Mouse (Mus musculus): ENCODE data around the gene Cdh20. TPM values are rescaled to one million over a fixed set of nuclear protein-coding genes. Genes with fewer than 3 reads are reported as not detected.
"Not testable (repeated sequence)": the region's sequence is repeated elsewhere in the genome, so short reads cannot be mapped to it uniquely, and the experiment has no call there.

Cdh20 gene
- total RNA-seq, 2 experiments from 2014 or later, result 2.4 to 2.9 TPM

DNA sequence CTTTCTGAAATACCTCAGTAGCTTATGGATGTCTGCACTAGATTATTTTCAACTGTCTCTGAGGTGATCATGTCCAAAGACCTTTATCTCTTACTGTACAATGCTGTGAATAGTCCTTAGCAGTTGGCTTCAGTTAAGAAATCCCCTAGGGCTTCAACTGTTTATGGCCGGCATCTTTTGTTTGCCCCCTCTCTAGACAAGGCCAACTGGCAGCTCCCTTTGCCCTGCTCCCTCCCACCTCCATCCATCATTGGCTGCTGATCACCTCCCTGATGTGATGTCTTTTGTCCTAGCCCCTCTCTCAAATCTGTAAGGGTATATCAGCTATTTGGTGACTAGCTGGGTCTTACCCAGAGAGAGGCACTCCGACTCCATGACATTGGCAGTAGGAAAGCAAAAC, 148.2 kb downstream of the Cdh20 start:
- no peak for DNase-seq

DNA sequence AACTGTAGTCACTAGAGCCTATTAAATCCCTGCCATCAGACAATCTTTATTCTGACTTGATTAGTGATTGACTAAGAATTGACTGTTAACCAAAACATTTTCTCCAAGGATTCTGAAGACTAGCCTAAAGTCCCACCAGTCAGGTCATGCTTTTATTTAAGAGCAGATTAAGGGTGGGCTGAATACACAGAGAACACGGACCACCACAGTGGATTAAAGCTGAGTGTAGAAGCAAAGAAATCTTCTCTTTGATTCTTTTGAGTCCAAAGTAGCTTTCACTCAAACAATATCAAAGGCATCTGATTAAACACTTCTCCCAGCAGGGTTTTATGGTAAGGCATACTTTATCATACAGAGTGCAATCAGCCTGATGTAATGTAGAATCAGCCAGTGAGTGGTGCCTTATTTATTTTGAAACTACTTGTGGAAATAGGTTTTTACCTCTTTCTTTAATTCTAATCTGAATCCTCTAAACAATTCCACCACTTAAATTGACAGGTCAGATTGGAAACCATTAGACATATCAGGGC, 149.0 kb downstream of the Cdh20 start:
- no peak for DNase-seq

DNA sequence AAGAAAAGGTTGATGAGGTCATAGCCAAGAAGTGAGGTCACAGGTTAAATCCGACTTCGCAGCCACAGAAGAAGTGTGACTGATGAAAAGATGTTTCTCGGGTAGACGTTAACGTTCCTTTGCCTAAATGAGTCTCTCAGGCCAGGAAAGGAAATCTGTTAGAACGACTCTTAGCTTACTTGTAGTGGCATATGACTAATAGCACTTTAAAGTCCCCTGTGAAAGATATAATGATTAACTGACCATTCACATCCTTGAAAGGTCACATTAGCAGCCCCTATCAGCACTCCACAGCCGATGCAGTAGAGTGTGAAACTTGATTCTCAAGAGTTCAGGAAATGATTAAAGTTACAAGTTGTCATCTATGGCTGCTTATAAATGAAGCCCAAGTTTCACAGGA, 164.7 kb downstream of the Cdh20 start:
- DNase-seq, result no peak

DNA sequence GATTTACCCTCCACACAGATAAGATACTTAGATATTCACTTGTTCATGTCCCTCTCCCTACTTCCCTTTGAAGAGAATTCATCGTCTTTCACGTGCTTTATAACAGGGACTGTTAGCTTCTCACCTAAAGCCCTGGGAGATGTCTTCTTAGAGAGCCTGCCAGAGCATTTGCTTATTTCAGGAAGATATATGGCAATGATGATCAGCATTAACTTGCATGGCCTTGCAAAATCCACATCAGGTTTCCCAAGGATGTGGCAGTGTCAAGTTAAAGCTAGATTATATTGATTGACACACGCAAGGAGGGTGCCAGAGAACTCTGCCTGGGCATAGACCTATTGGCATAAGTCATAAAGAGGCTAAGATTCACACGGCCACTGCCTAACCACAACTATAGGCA, 168.6 kb downstream of the Cdh20 start:
- no peak for DNase-seq

DNA sequence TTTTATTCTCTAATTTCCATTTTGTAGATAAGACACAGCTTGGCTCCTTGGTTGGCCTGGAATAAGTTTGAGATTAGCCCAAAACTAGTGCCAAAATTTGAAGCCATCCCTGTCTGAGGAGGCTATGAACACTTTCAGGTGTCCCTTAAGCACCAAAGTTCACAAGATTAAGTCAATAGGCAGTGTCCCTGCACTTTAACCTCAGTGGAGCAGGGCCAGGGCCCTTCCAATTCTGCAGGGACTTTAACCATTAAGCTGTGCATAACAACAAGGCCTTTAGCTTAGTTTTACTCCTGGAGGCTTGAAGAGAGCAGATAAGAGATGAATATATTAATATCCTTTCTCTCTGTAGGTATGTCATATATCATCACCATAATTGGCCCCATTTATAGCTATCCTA, 170.8 kb downstream of the Cdh20 start:
- no peak for DNase-seq

DNA sequence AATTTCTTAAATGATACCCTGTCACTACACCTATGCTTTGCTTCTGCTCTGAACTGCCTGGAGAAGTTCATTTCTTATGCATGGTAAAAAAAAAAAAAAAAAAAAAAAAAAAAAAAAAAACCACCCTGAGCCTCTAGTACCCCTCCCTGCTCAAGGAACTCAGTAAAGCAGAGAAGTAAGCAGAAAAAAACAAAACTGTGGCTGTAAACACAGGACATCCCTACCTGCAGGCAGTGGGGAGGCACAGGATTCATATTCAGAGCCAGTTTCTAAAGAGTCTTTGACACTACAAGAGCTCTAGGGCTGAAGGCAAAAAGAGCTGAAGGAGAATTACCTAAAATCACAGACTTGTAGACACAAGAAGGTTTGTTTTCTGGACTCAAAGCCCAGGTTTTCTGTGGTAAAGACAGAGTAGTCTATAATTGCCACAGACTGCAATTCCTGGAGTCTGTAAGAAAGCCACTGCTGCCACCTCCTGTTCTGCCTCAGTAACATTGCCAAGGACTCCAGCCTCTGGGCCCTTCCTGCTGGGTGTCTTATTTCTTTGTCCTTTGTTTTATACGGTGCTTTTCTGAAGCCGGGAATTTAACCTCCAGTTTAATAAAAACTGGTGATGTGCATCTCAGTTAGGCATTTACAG, 176.3 kb downstream of the Cdh20 start:
- DNase-seq, result peak; percentile 68

DNA sequence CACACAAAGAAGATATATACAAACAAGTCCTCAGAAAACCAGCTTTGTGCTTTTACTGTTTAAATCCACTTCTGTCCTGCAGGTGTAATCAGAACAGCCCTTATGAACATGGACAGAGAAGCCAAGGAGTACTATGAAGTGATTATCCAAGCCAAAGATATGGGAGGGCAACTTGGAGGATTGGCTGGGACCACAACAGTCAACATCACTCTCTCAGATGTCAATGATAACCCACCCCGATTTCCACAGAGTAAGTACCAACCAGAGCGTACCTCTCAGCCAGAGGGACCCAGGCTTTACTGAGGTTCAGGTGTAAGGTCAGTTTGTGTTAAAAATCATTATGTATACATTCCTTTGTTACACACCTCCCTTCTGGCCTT, 176.8 kb downstream of the Cdh20 start:
- DNase-seq, result no peak

DNA sequence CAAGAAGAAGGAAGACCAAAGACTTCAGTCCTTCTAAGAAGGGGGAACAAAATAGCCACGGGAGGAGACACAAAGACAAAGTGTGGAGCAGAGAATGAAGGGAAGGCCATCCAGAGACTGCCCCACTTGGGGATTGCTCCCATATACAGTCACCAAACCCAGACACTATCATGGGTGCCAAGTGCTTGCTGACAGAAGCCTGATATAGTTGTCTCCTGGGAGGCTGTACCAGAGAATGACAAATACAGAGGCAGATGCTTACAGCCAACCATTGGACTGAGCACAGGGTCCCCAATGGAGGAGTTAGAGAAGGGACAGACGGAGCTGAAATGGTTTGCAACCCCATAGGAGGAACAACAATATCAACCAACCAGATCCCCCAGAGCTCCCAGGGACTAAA, 181.3 kb downstream of the Cdh20 start:
- not testable (repeated sequence) for DNase-seq

DNA sequence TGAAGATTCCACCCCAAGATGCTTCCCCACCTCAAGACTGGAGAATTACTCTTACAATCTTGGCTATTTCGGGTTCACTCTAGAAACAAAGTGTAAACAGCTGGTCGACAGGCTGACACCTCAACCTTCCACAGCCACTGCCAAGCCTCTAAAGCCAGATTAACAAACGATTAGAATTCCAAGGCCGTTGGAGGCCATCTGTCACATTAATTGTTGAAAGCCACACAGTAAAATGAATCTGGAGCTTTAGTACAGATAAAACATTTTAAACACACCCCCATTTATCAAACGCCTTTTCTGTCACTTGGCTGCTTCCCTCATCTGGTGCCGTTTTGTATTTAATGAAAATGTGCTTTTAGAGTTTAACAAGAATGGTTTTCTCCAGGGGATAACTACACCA, 188.7 kb downstream of the Cdh20 start:
- no peak for DNase-seq

DNA sequence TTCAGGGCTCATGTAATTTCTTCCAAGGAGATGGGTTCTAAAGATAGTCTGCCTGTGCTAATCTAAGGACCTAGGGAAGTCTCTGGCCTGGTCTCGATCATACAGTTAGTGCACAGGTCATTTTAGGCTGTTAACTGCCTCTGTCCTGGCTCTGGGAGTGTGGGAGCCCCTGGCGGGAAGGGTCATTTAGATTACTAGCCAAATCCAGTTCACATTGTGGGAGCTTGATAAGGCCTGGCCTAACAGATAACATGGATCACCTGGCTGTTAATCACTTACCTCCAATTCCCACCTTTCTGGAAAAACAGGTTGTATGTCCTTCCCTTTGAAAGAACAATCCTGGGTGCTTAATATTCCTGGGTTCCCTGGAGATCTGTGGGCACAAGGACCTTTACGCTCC, 193.3 kb downstream of the Cdh20 start:
- DNase-seq, result no peak

DNA sequence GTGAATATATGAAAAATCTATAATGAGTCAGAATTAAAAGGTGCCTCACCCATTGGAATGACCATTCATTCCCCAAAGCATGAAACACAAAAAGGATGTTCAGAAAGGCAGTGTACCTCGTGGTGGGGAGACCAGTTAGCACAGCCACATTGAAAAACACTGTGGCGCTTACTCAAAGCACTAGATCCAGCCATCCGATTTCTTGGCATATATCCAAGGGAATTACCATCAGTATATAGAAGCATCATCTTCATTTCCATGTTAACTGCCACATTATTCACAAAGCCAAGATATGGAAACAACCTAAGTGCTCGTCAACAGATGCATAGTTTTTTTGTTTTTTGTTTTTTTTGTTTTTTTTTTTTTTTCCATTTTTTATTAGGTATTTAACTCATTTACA, 193.9 kb downstream of the Cdh20 start:
- DNase-seq, result no peak

DNA sequence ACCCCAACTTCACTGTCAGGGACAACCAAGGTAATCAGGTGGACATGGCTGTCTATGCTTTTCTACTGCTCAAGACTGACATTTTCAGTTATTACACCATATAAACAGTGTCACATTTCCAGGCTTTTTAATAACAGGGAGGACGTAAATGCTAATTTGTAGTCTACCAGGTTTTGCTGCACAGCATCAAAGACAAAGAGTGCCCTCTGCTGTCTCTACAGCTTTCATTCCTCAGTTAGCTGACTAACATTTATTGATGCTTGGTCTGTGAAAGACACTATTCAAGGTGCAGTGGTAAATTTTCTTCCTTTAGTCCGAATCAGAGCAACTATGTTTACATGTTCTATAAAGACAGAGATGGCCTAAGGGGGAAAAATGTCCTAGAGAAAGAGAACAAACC, 210.7 kb downstream of the Cdh20 start:
- no peak for DNase-seq

DNA sequence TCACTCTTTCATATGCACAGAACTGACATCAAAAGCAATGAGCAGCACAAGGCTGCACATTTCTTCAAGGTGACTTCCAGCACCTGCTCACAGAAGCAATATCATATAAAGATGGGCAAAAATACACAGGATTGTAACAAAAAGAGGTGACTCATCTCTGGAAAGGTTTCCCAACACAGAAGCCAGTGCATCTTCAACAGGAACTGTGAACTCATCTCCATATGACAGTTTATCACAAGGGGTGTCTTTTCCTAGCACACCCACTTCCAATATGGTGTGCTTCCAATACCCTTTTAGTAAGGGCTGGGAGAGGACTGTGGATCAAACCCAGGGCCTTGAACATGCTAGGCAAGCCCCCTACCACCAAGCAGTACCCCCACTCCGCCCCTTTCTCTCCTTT, 211.9 kb downstream of the Cdh20 start:
- DNase-seq, result no peak

DNA sequence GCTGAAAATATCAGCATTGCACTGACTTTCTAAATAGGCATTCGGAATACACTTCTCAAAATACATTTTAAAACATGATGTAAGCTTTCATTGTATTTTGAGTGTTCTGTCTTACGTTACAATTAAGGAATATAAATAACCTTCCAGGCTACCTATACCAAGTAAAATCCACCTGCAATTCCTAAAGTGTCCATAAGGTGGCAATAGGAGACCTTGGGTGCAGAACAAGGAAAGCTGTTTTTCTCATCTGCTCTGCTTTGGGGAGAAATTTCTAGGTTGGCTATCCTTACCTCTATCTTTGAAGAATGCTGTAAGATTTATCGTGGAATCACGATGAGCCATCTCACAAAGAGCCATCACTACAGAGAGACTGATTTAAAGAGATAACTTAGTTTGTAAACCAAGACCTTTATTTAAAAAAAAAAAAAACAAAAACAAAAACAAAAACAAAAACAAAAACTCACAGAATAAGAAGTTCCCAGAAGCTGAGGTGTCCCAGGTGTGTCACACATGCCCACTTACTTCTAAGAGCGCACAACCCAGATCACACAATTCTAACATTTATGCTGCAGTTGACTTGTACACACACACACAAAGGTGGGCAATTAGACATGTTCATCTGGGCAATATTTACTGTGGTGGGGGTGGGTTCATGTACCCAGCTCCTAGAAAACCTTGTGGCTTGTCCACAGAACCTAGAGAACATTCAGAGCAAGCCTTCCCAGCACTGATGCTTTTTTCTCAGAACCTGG, 218.1 kb downstream of the Cdh20 start:
- peak; percentile 22 for DNase-seq

DNA sequence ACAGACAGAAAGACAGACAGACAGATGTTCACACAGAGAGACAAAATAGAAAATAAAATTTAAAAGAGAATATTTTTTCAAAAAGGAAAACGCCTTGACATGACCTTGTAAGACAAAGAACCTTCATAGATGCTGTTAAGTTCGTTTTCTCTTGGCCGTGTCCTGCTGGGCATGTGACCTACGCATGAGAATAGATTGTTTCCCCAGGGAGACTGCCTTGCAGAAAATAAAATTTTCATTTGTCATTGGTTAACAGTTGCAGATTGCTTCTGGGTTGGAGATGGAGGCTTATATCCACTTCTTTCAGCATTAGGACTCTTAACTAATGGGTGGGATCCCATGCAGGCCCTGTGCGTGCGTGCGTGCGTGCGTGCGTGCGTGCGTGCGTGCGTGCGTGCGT, 219.2 kb downstream of the Cdh20 start:
- no peak for DNase-seq

DNA sequence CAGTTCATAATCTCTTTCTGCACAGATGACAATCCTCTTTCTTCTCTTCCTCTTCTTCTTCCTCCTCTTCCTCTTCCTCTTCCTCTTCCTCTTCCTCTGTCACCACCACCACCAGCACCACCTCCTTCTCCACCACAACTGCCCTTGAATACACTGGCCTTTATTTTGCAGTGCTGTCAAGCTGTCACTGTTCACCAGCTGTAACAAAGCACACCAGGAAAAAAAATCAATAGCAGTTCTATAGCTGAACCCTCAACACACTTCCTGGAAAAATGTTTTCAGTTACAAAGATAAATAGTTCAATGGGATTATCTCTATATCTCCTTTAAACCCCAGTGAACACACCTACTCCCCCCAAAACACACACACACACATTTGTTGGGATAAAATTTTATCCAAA, 224.1 kb downstream of the Cdh20 start:
- DNase-seq, result no peak

DNA sequence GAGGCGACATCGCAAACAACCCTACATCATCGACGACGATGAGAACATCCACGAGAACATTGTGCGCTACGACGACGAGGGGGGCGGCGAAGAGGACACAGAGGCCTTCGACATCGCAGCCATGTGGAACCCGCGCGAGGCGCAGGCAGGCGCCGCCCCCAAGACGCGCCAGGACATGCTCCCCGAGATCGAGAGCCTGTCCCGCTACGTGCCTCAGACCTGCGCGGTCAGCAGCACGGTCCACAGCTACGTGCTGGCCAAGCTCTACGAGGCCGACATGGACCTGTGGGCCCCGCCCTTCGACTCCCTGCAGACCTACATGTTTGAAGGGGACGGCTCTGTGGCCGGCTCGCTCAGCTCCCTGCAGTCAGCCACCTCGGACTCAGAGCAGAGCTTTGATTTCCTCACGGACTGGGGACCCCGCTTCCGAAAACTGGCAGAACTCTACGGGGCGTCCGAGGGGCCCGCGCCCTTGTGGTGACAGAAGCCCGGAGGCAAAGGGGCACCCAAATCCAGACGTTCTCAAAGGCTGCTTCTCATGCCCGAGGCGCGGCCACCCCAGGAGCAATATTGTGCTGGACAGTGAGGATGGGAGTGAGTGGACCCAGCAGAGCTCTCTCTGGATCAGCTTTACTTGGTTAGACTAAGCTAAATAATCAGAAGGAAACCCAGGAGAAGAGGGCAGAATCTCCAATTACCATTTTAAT, 225.7 kb downstream of the Cdh20 start:
- peak; percentile 15 for DNase-seq

DNA sequence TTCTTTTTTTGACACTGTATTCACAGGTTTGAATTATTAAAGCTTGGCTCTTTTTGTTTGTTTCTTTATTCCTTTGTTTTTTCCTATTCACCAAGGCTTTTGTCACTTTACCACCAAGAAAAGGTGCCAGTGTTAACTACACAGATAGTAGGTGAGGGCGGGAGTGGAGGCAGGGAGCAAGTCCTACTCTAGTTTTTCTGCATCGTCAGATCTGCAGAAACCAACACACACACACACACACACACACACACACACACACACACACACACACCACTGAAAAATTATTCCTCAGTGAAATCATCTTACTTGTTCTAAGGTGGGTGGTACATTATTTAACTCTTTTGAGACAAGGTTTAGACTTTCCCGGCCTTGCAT, 226.3 kb downstream of the Cdh20 start:
- DNase-seq, result no peak

DNA sequence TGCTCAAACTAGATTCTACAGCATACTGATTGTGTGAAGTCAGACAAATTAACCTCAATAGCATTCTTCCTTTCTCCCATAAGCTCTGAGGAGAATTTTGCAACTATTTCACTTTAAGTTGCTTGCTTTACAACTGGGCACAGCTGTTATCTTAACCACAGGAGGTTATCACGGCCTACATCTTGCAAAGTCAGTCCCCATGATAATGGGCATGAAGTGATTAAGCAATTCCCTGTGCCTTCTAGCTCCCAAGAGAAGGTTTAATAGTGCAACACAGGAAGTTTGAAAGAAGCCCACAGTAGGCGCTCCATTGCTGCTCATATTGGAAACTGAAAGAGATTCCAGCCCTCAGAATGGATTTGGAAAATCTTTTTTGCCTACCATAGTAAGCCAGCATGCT, 229.5 kb downstream of the Cdh20 start:
- DNase-seq, result no peak

DNA sequence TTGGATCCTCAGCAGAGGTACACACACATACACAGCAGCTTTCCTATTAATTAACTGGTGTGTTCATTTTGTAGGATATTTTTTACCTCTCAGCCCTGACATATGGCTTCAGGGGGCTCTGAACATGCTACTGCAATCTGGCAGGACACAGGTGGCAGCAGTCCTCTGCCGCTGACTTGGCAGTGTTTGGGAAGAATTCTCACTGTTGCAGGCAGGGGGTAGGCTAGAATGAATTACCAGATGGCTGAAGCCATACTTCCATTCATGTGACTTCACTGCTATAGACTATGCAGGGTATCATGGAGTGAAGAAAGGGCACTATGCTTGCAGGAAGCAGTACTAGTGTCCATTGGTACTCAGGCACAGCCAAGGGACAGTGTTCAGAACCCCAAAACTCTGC, 233.8 kb downstream of the Cdh20 start:
- no peak for DNase-seq

DNA sequence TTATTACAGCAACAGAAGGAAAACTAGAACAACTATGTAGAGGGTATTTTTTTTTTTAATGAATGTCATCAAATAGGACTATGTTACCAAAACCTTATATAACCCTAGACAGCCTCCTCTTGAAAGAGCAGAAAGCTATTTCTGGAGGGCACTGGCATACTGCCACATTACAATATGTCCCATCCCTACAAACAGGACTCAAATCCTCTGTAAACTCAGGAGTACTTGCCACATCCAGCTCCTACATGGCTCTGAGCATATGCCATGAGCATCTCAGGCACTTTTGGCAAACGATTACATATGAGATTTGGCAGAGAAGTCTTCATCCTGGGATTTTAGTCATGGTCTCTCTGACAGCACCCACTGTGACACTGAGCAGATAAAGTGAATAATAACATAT, 235.5 kb downstream of the Cdh20 start:
- DNase-seq, result no peak

DNA sequence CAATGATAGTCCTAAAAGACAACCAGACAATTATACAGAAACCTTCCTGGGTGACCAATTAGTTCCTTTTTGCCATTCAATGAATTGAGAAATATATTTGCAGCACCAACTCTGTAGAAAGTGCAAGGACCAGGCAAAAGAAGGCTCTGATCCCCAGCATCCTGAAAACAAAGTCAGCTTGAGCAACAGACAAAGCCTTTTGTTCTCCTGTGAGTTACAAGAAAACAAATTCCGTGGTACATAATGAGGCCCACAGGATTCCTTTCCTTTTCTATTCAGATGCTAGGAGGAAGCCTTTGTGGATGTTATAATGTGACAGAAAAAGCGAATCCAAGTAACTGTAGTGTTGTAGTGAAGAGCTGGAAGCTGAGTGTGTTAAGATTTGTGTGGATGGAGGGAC, 244.3 kb downstream of the Cdh20 start:
- no peak for DNase-seq

DNA sequence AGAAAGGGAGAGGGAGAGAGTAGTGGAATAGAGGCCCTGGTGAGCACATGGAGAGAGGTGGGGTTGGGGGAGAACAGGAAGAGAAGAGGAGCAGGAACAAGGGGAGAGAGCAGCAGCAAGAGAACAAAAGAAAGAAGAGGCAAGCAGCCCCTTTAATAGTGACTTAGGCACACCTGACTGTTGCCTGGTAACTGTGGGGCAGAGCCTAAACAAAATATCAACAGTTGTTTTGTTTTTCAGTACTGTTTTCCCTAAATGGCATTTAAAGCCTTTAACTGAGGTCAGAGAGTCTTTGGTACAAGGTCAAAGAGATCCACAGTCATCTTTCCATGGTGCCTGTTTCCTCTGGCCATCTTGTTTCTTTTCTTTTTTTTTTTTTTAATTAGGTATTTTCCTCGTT, 245.0 kb downstream of the Cdh20 start:
- no peak for DNase-seq

DNA sequence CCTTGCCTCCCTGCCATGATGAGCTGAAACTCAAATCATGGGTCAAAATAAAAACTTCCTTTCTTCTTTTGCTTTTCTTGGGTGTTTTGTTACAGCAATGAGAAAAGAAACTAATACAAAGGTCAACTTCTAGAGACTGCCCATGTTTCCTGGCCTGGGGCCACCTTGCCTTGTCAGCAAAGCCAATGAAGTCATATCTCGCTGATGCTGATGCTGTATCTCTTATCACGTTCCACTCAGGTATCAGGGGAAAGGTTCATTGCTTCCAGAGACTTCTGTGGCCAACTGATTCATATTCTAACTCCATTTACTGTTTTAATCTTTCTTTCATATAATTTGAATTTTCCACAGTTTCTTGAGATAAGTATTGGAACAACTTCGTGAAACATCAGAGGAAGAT, 273.3 kb downstream of the Cdh20 start:
- DNase-seq, result no peak
